Mouse (Mus musculus) bone marrow macrophage, adult 2 months (primary cell): ENCODE results near the gene Sipa1.

Experiments
- CTCF ChIP-seq: IDR thresholded peaks from 2 replicates; pipeline ENCODE4 v1.5.1; 2012; ENCODE audit warnings: low read depth, mild to moderate bottlenecking, low read length, moderate library complexity
- POLR2A ChIP-seq: IDR thresholded peaks from 2 replicates; pipeline ENCODE4 v1.6.1; 2012; ENCODE audit warnings: mild to moderate bottlenecking, low read depth, low read length, borderline replicate concordance

- TF ChIP-seq CTCF (no peak), POLR2A (no peak)
Observed at GRCm38 (mm10) chr19:5637069-5638047, 26.1 kb downstream of the Sipa1 start, which contains the start of gene Rela.
